Mouse (Mus musculus) C2C12 (cell line): Measurements from ENCODE around the gene Zbtb22. TPM values are rescaled to one million over a fixed set of nuclear protein-coding genes. Genes with fewer than 3 reads are reported as not detected.
A peak's percentile ranks its signal among the peaks of the same experiment; 100 is the strongest.

ENCODE experiments used
- H3K27me3 ChIP-seq: one replicate; pipeline ENCODE4 v1.6.1; 2011; ENCODE audit not compliant: control insufficient read depth, insufficient read depth, insufficient read length
- H3K36me3 ChIP-seq: one replicate; pipeline ENCODE4 v1.6.1; 2011; ENCODE audit not compliant: control insufficient read depth, insufficient read depth
- H3K4me3 ChIP-seq: one replicate; pipeline ENCODE4 v1.5.1; 2011; ENCODE audit warnings: mild to moderate bottlenecking, control low read depth; ENCODE audit not compliant: poor library complexity, insufficient read depth, severe bottlenecking
- H3K79me2 ChIP-seq: one replicate; pipeline ENCODE4 v1.6.1; 2011; ENCODE audit not compliant: control insufficient read depth, insufficient read depth
- H3K79me3 ChIP-seq: one replicate; pipeline ENCODE4 v1.6.1; 2011; ENCODE audit warnings: low read depth, control low read depth
- H3ac ChIP-seq: one replicate; pipeline ENCODE3; 2011; ENCODE audit warnings: low read depth; ENCODE audit not compliant: control insufficient read depth, insufficient read length
- CEBPB ChIP-seq: IDR thresholded peaks from one replicate; pipeline ENCODE4 v1.6.1; 2011; ENCODE audit warnings: low read depth, mild to moderate bottlenecking, control low read depth, moderate library complexity
- CTCF ChIP-seq: IDR thresholded peaks from one replicate; pipeline ENCODE4 v1.5.1; 2011; ENCODE audit not compliant: control insufficient read depth, insufficient read depth, insufficient read length
- FOSL1 ChIP-seq: IDR thresholded peaks from one replicate; pipeline ENCODE4 v1.8.0; 2011; ENCODE audit warnings: mild to moderate bottlenecking, low read length; ENCODE audit not compliant: poor library complexity, insufficient read depth, severe bottlenecking
- MAX ChIP-seq: IDR thresholded peaks from one replicate; pipeline ENCODE4 v1.6.1; 2011; ENCODE audit warnings: mild to moderate bottlenecking, control low read depth
- MYOD1 ChIP-seq: IDR thresholded peaks from one replicate; pipeline ENCODE4 v1.6.1; 2011; ENCODE audit warnings: low read depth; ENCODE audit not compliant: control insufficient read depth, insufficient read length
- MYOG ChIP-seq: IDR thresholded peaks from one replicate; pipeline ENCODE4 v1.6.1; 2011; ENCODE audit not compliant: control insufficient read depth, insufficient read length; ENCODE audit errors: extremely low read depth
- USF1 ChIP-seq: IDR thresholded peaks from one replicate; pipeline ENCODE4 v1.6.1; 2011; ENCODE audit warnings: low read depth, mild to moderate bottlenecking, control low read depth, moderate library complexity
- polyA plus RNA-seq: library from polyadenylated mRNA; unstranded; fragments of >200 nt; fragmentation: generic; extraction: Trizol; gene quantifications from one replicate; pipeline ENCODE4 v1.2.1, GENCODE M21; 2012; ENCODE audit warnings: missing spikeins

The Zbtb22 gene
- polyA plus RNA-seq, 1 experiment: 30.3 TPM

- peaks cover 38% of the 10 kb centered on the region for H3K36me3 ChIP-seq
- H3K4me3 ChIP-seq: no peak overlapping the region
- no peaks in the 10 kb centered on the region for H3K27me3 ChIP-seq
- H3K79me3 ChIP-seq: peaks cover 4% of the 10 kb centered on the region
- TF ChIP-seq MYOG (no peak), FOSL1 (no peak), CEBPB (no peak), CTCF (no peak), MAX (no peak), MYOD1 (no peak), USF1 (no peak)
- H3K79me2 ChIP-seq: peaks cover 51% of the 10 kb centered on the region
- no peak overlapping the region for H3ac ChIP-seq
Observed at GRCm38 (mm10) chr17:33911813-33912414, 3.8 kb upstream of the Zbtb22 start.

DNA sequence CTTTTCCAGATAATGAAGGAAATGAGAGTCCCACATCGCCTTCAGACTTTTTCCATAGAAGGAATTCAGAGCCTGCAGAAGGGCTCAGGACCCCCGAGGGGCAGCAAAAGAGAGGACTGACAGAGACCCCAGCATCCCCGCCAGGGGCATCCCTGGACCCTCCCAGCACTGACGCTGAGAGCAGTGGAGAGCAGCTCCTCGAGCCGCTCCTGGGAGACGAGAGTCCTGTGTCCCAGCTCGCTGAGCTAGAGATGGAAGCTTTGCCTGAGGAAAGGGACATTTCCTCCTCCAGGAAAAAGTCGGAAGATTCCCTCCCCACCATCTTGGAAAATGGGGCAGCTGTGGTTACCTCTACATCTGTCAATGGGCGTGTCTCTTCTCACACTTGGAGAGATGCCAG, 2.4 kb upstream of the Zbtb22 start:
- Histone ChIP-seq H3K36me3 (peaks cover 46% of the 10 kb centered on the region), H3K79me2 (peaks cover 62% of the 10 kb centered on the region), H3ac (no peak overlapping the region), H3K4me3 (no peak overlapping the region), H3K79me3 (peaks cover 4% of the 10 kb centered on the region), H3K27me3 (no peaks in the 10 kb centered on the region)
- TF ChIP-seq MAX (no peak), MYOG (no peak), USF1 (no peak), CEBPB (no peak), MYOD1 (no peak), FOSL1 (no peak), CTCF (no peak)

GRCm38 (mm10) chr17:33913905-33914304, 1.8 kb upstream of the Zbtb22 start:
- Histone ChIP-seq H3K79me2 (peaks cover 62% of the 10 kb centered on the region), H3K79me3 (peaks cover 4% of the 10 kb centered on the region), H3K36me3 (peaks cover 47% of the 10 kb centered on the region), H3K4me3 (no peak overlapping the region), H3ac (no peak overlapping the region), H3K27me3 (no peaks in the 10 kb centered on the region)
- TF ChIP-seq CTCF (no peak), MYOG (no peak), USF1 (no peak), CEBPB (no peak), MYOD1 (no peak), MAX (no peak), FOSL1 (no peak)

GRCm38 (mm10) chr17:33914969-33915391, 724 bp upstream of the Zbtb22 start:
- Histone ChIP-seq H3K27me3 (no peaks in the 10 kb centered on the region), H3K4me3 (no peak overlapping the region), H3K36me3 (peaks cover 47% of the 10 kb centered on the region), H3K79me3 (peaks cover 4% of the 10 kb centered on the region), H3K79me2 (peaks cover 55% of the 10 kb centered on the region), H3ac (peak overlapping the region; percentile 20)
- TF ChIP-seq FOSL1 (no peak), CTCF (no peak), MAX (no peak), CEBPB (no peak), MYOG (no peak), USF1 (no peak), MYOD1 (no peak)

- peaks cover 43% of the 10 kb centered on the region for H3K36me3 ChIP-seq
- H3K79me3 ChIP-seq: peaks cover 4% of the 10 kb centered on the region
- peaks cover 49% of the 10 kb centered on the region for H3K79me2 ChIP-seq
- TF ChIP-seq MYOD1 (no peak), MYOG (no peak), CTCF (no peak), MAX (no peak), FOSL1 (no peak), CEBPB (no peak), USF1 (no peak)
- no peaks in the 10 kb centered on the region for H3K27me3 ChIP-seq
- H3ac ChIP-seq: no peak overlapping the region
- peak overlapping the region; percentile 46 for H3K4me3 ChIP-seq
Observed at GRCm38 (mm10) chr17:33916294-33916693, 590 bp downstream of the Zbtb22 start.
